Mouse (Mus musculus) layer of hippocampus, adult 8-10 months (tissue): ENCODE data around the gene Rnf183. TPM values are rescaled to one million over a fixed set of nuclear protein-coding genes. Genes with fewer than 3 reads are reported as not detected.

ENCODE experiments used
- DNase-seq, 2 experiments: peaks; one replicate each; pipeline ENCODE4 v3.0.0; 2022; ENCODE audit warnings: low spot score in 2 of 2
- total RNA-seq, 4 experiments: library from RNA; stranded (reverse); gene quantifications; 2 replicates each; pipeline ENCODE4 v1.2.4; 2022

Gene Rnf183
- total RNA-seq, 4 experiments from 2014 or later, result not detected

- DNase-seq, result no peak
These were observed 51.3 kb downstream of the Rnf183 start for GRCm38 (mm10) chr4:62383752-62384151.

- DNase-seq, result no peak
These were observed 51.8 kb downstream of the Rnf183 start for GRCm38 (mm10) chr4:62383207-62383606.

- no peak for DNase-seq
These were observed 55.2 kb downstream of the Rnf183 start for GRCm38 (mm10) chr4:62379724-62380381.

Other genes with a start within 250 kb of the Rnf183 start
- 10 to 100 TPM; 24.8 to 29.2 (median 25.4) TPM for gene Zfp37, start 204.2 kb downstream of the Rnf183 start, total RNA-seq
- gene Slc31a2, start 172.7 kb downstream of the Rnf183 start, total RNA-seq, result 10 to 100 TPM in 3 of 4 experiments, 1 to 10 TPM in 1; 9.1 to 11.1 (median 10.8) TPM
- 10 to 100 TPM; 40.7 to 49.8 (median 46.1) TPM for gene Fkbp15, start 74.7 kb downstream of the Rnf183 start, total RNA-seq
- gene Slc31a1, start 74.5 kb downstream of the Rnf183 start, total RNA-seq, result 10 to 100 TPM; 11.1 to 14.0 (median 12.6) TPM
- gene Cdc26, start 26.6 kb downstream of the Rnf183 start, total RNA-seq, result 10 to 100 TPM; 52.6 to 57.3 (median 53.7) TPM
- gene Prpf4, start 26.5 kb downstream of the Rnf183 start, total RNA-seq, result 10 to 100 TPM; 12.6 to 16.1 (median 14.0) TPM
- gene Wdr31, start 35.6 kb upstream of the Rnf183 start, total RNA-seq, result 10 to 100 TPM in 1 of 4 experiments, 1 to 10 TPM in 3; 7.7 to 10.0 (median 8.5) TPM
- gene Bspry, start 44.8 kb upstream of the Rnf183 start, total RNA-seq, result under 1 TPM in 3 of 4 experiments, not detected in 1; 0.28 to 0.43 (median 0.30) TPM
- 10 to 100 TPM in 1 of 4 experiments, 1 to 10 TPM in 3; 8.6 to 11.5 (median 9.6) TPM for gene Hdhd3, start 68.2 kb upstream of the Rnf183 start, total RNA-seq
- gene Alad, start 84.7 kb upstream of the Rnf183 start, total RNA-seq, result 10 to 100 TPM; 28.4 to 34.6 (median 30.9) TPM
- 10 to 100 TPM; 27.5 to 29.7 (median 27.9) TPM for gene Pole3, start 89.8 kb upstream of the Rnf183 start, total RNA-seq
- under 1 TPM in 3 of 4 experiments, not detected in 1; 0.23 to 0.59 (median 0.55) TPM for gene 4933430I17Rik, start 90.1 kb upstream of the Rnf183 start, total RNA-seq
- 10 to 100 TPM; 24.2 to 29.3 (median 26.5) TPM for gene Rgs3, start 124.6 kb upstream of the Rnf183 start, total RNA-seq